7 mouse cellular contexts compared by ENCODE assay signal in the genomic region with DNA sequence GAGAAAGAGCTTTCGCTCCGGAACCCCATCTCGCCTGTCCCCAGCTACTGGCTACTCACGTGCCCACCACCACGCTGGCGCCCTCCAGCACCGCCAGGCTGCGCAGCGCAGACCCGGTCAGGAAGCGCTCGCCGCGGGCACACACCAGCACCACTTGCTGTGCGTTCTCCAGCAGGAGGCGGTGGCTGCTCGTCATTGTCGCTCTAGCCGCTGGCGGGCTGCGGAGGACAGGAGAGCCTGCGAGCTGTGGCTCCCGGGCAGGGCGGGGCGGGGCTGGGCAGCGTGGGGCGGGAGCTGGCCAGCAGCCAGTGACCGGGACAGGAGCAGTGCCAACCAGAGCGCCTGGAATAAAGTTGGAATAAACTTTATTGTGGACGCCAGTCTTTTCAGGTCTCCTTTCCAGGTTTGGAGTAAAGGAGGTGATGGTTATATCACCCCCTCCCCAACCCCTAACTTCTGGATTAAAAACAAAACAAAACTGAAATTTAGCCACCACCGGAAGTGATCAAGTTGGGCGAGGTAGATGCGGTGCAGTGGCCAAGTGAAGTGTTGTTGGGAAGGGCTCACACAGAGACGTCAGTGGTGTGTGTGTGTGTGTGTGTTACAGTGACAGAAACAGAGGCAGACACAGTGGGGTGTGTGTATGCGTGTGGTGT. TPM values are rescaled to one million over a fixed set of nuclear protein-coding genes. Genes with fewer than 3 reads are reported as not detected.
DNase-seq lines count a peak whose midpoint lies in the region; ATAC-seq lines count a peak whose summit lies in the region.

TSS of gene Amdhd1 (minus strand) at position 259 of the 656 bp plus-strand sequence.

- peak within 1 kb of the TSS; percentile 27 for H3K9ac ChIP-seq in intestine, embryonic 15.5 days
- H3K9ac ChIP-seq in midbrain, embryonic 12.5 days (replicated peaks), result peak within 1 kb of the TSS; percentile 39; the same call in 1 of the 2 replicates

- H3K4me2 ChIP-seq in intestine, embryonic 15.5 days (replicated peaks), result peak within 1 kb of the TSS; percentile 76
- H3K4me2 ChIP-seq in midbrain, embryonic 12.5 days (replicated peaks), result peak within 1 kb of the TSS; percentile 56

- peak; percentile 92 for DNase-seq in adrenal gland, adult 2 months
- DNase-seq in embryo, embryonic 11.5 days (ENCODE audit: low read depth, low spot score), result peak; percentile 51
- DNase-seq in gastrocnemius, postnatal 36 days, result peak; percentile 63 to 70
- peak; percentile 85 for DNase-seq in limb, embryonic 10.5 days (ENCODE audit: low spot score)
- peak; percentile 69 for DNase-seq in skeletal muscle tissue, adult 2 months (ENCODE audit: low read depth, low spot score)

- H3K27me3 ChIP-seq in intestine, embryonic 15.5 days (replicated peaks), result no peaks in the 10 kb centered on the region
- H3K27me3 ChIP-seq in limb, embryonic 10.5 days (ENCODE audit: low read depth, poor library complexity, severe bottlenecking), result peaks cover 23% of the 10 kb centered on the region
- peaks cover 35% of the 10 kb centered on the region for H3K27me3 ChIP-seq in midbrain, embryonic 12.5 days

- peak; percentile 96 for ATAC-seq in intestine, embryonic 15.5 days
- ATAC-seq in midbrain, embryonic 12.5 days (ENCODE audit: low FRiP score, low read depth), result peak; percentile 94

- intact Hi-C loops in gastrocnemius, postnatal 36 days (cut with DNase I), result loop anchor here (10.0 kb wide), 1 partner anchor 495 kb away; no protein-coding TSS in a partner anchor

- no peaks in the 10 kb centered on the region for H3K36me3 ChIP-seq in intestine, embryonic 15.5 days
- H3K36me3 ChIP-seq in limb, embryonic 10.5 days, result no peaks in the 10 kb centered on the region
- H3K36me3 ChIP-seq in midbrain, embryonic 12.5 days, result no peaks in the 10 kb centered on the region

- H3K4me1 ChIP-seq in intestine, embryonic 15.5 days (replicated peaks), result peaks cover 6% of the 10 kb centered on the region
- peaks cover 12% of the 10 kb centered on the region for H3K4me1 ChIP-seq in limb, embryonic 10.5 days
- H3K4me1 ChIP-seq in midbrain, embryonic 12.5 days, result peaks cover 12% of the 10 kb centered on the region; the same call in 1 of the 2 replicates

- 2% methylated on average over 35 of the region's 35 CpGs for WGBS in intestine, embryonic 15.5 days
- WGBS in limb, embryonic 10.5 days, result 5% methylated on average over 35 of the region's 35 CpGs
- WGBS in midbrain, embryonic 12.5 days, result 4% methylated on average over 35 of the region's 35 CpGs

- H3K27ac ChIP-seq in intestine, embryonic 15.5 days, result no peak within 1 kb of the TSS
- H3K27ac ChIP-seq in limb, embryonic 10.5 days, result peak within 1 kb of the TSS; percentile 71
- H3K27ac ChIP-seq in midbrain, embryonic 12.5 days (replicated peaks), result no peak within 1 kb of the TSS

- no peaks in the 10 kb centered on the region for H3K9me3 ChIP-seq in intestine, embryonic 15.5 days
- H3K9me3 ChIP-seq in limb, embryonic 10.5 days (replicated peaks), result no peaks in the 10 kb centered on the region
- no peaks in the 10 kb centered on the region for H3K9me3 ChIP-seq in midbrain, embryonic 12.5 days

- peak within 1 kb of the TSS; percentile 39 for H3K4me3 ChIP-seq in intestine, embryonic 15.5 days (replicated peaks)
- peak within 1 kb of the TSS; percentile 55 for H3K4me3 ChIP-seq in limb, embryonic 10.5 days
- peak within 1 kb of the TSS; percentile 34 for H3K4me3 ChIP-seq in midbrain, embryonic 12.5 days

RNA-seq across cellular contexts. Expression of gene Amdhd1, which starts in this region (rescaled TPM):
- total RNA-seq in adrenal gland, adult 2 months (2021), result under 1 TPM in 1 of 2 experiments, not detected in 1; 0.20 TPM
- polyA plus RNA-seq in adrenal gland, adult 2 months (2012; rRNA removed), result 0.03 and 0.12 TPM in 2 replicates
- not detected for total RNA-seq in gastrocnemius, postnatal 36 days (2021)
- 0.85 and 1.2 TPM in 2 replicates for polyA plus RNA-seq in intestine, embryonic 15.5 days (2015; fragmentation: Nextera tagmentation; extraction: Ambion mirVana)
- polyA plus RNA-seq in limb, embryonic 10.5 days (2016; fragmentation: Nextera tagmentation; extraction: Ambion mirVana), result 0.19 and 0.36 TPM in 2 replicates
- 0.12 TPM in 1 of 2 replicates, not detected in the other for polyA plus RNA-seq in midbrain, embryonic 12.5 days (2016; fragmentation: Nextera tagmentation; extraction: Ambion mirVana)

Comparison
In these comparisons a context has a peak if more than half of its experiments do, and no peak if none do; other contexts are left out.
1. Peak in DNase-seq in adrenal gland, adult 2 months; RNA of the gene not detected or under 1 TPM.
2. Peak in DNase-seq in gastrocnemius, postnatal 36 days; RNA of the gene not detected or under 1 TPM.
3. Peak in DNase-seq, H3K4me3 ChIP-seq and H3K27ac ChIP-seq in limb, embryonic 10.5 days; RNA of the gene not detected or under 1 TPM.
4. Peak in ATAC-seq, H3K4me3 ChIP-seq, H3K9ac ChIP-seq and H3K4me2 ChIP-seq in midbrain, embryonic 12.5 days; RNA of the gene not detected or under 1 TPM.